Comparison of ENCODE assay signal across 7 mouse cellular contexts in genomic region chr7:44867010-44867702, GRCm38 (mm10). TPM values are rescaled to one million over a fixed set of nuclear protein-coding genes. Genes with fewer than 3 reads are reported as not detected.
DNase-seq lines count a peak whose midpoint lies in the region; ATAC-seq and TF ChIP-seq lines count a peak whose summit lies in the region.

No protein-coding gene starts in this region.

- H3K9ac ChIP-seq in forebrain, embryonic 14.5 days (ENCODE audit: low read length), result peak overlapping the region; percentile 100

- TF ChIP-seq CTCF in left cerebral cortex, adult 2 months (IDR thresholded peaks at IDR 0.05), result no peak
- TF ChIP-seq CTCF in olfactory bulb, adult 2 months (IDR thresholded peaks at IDR 0.05; ENCODE audit: insufficient read depth, low read depth, low read length), result no peak

- H3K27ac ChIP-seq in left cerebral cortex, adult 2 months, result peak overlapping the region; percentile 44; the same call in 1 of the 2 replicates
- H3K27ac ChIP-seq in forebrain, embryonic 14.5 days (ENCODE audit: low read depth, low read length), result no peak overlapping the region
- H3K27ac ChIP-seq in limb, embryonic 10.5 days, result no peak overlapping the region; the same call in 1 of the 2 replicates
- H3K27ac ChIP-seq in olfactory bulb, adult 2 months (ENCODE audit: insufficient read depth, low read depth, low read length), result no peak overlapping the region

- H3K36me3 ChIP-seq in forebrain, embryonic 14.5 days (ENCODE audit: control insufficient read depth, insufficient read depth, low read length), result peaks cover 50% of the 10 kb centered on the region
- H3K36me3 ChIP-seq in limb, embryonic 10.5 days, result peaks cover 60% of the 10 kb centered on the region

- H3K9me3 ChIP-seq in forebrain, embryonic 14.5 days (replicated peaks; ENCODE audit: control insufficient read depth, low read length), result no peaks in the 10 kb centered on the region
- no peaks in the 10 kb centered on the region for H3K9me3 ChIP-seq in limb, embryonic 10.5 days (replicated peaks)

- intact Hi-C loops in left cerebral cortex, adult 2 months (cut with DNase I), result no loop called here
- intact Hi-C loops in gastrocnemius, postnatal 14 days (cut with DNase I; ENCODE audit: low total_unique reads), result no loop called here
- intact Hi-C loops in left cerebral cortex, postnatal 25 days (cut with DNase I), result no loop called here

- no peak for DNase-seq in left cerebral cortex, adult 2 months (ENCODE audit: extremely low spot score in 1 of 2, low spot score in 2 of 2)
- no peak for DNase-seq in left cerebral cortex, adult 18-20 months (ENCODE audit: low spot score in 2 of 2)
- DNase-seq in forebrain, embryonic 14.5 days (ENCODE audit: low spot score), result no peak
- no peak for DNase-seq in limb, embryonic 10.5 days (ENCODE audit: low spot score)
- no peak for DNase-seq in gastrocnemius, postnatal 14 days
- DNase-seq in left cerebral cortex, postnatal 25 days (ENCODE audit: low spot score in 2 of 2), result no peak

- TF ChIP-seq POLR2A in olfactory bulb, adult 2 months (IDR thresholded peaks at IDR 0.05; ENCODE audit: insufficient read depth, low read depth, low read length), result no peak

- ATAC-seq in forebrain, embryonic 14.5 days, result no peak

- H3K4me1 ChIP-seq in forebrain, embryonic 14.5 days (ENCODE audit: control insufficient read depth, insufficient read depth, low read length), result peaks cover 33% of the 10 kb centered on the region
- peaks cover 42% of the 10 kb centered on the region for H3K4me1 ChIP-seq in limb, embryonic 10.5 days
- H3K4me1 ChIP-seq in olfactory bulb, adult 2 months (ENCODE audit: control insufficient read depth, insufficient read depth, low read length), result peaks cover 55% of the 10 kb centered on the region

- H3K4me2 ChIP-seq in forebrain, embryonic 14.5 days (ENCODE audit: low read length), result peak overlapping the region; percentile 98

- H3K27me3 ChIP-seq in forebrain, embryonic 14.5 days (replicated peaks; ENCODE audit: control insufficient read depth, insufficient read depth, low read length), result no peaks in the 10 kb centered on the region
- H3K27me3 ChIP-seq in limb, embryonic 10.5 days (ENCODE audit: low read depth, poor library complexity, severe bottlenecking), result no peaks in the 10 kb centered on the region

- peak overlapping the region; percentile 77 for H3K4me3 ChIP-seq in left cerebral cortex, adult 2 months
- H3K4me3 ChIP-seq in forebrain, embryonic 14.5 days (ENCODE audit: low read depth, low read length), result peak overlapping the region; percentile 98
- H3K4me3 ChIP-seq in limb, embryonic 10.5 days, result peak overlapping the region; percentile 98
- peak overlapping the region; percentile 83 for H3K4me3 ChIP-seq in olfactory bulb, adult 2 months (ENCODE audit: insufficient read depth, low read depth, low read length)

- WGBS in forebrain, embryonic 14.5 days, result 76% methylated on average over 19 of the region's 19 CpGs
- WGBS in limb, embryonic 10.5 days, result 80% methylated on average over 19 of the region's 19 CpGs
- 35% methylated on average over 19 of the region's 19 CpGs for WGBS in olfactory bulb, adult 2 months

RNA-seq across cellular contexts. Expression of gene Ptov1, which starts 2.4 kb away (rescaled TPM):
- total RNA-seq in left cerebral cortex, adult 2 months (2021), result 100 to 1,000 TPM; 273 to 290 TPM
- total RNA-seq in left cerebral cortex, adult 18-20 months (2021), result 100 to 1,000 TPM; 280 to 295 TPM
- 447 and 458 TPM in 2 replicates for polyA plus RNA-seq in forebrain, embryonic 14.5 days (2014; fragmentation: Nextera tagmentation; extraction: Ambion mirVana)
- 434 and 504 TPM in 2 replicates for polyA plus RNA-seq in limb, embryonic 10.5 days (2016; fragmentation: Nextera tagmentation; extraction: Ambion mirVana)
- not detected in 2 replicates for polyA plus RNA-seq in olfactory bulb, adult 2 months (2012; ENCODE audit: insufficient read depth, insufficient read length, low replicate concordance, missing spikeins)
- total RNA-seq in gastrocnemius, postnatal 14 days (2021), result 100 to 1,000 TPM; 161 to 167 TPM
- 100 to 1,000 TPM; 286 to 287 TPM for total RNA-seq in left cerebral cortex, postnatal 25 days (2021)

RNA-seq across cellular contexts. Expression of gene Pnkp, which starts 10.2 kb away (rescaled TPM):
- total RNA-seq in left cerebral cortex, adult 2 months (2021), result 10 to 100 TPM; 27.4 to 31.2 TPM
- total RNA-seq in left cerebral cortex, adult 18-20 months (2021), result 10 to 100 TPM; 27.1 to 27.7 TPM
- polyA plus RNA-seq in forebrain, embryonic 14.5 days (2014; fragmentation: Nextera tagmentation; extraction: Ambion mirVana), result 30.0 and 31.7 TPM in 2 replicates
- polyA plus RNA-seq in limb, embryonic 10.5 days (2016; fragmentation: Nextera tagmentation; extraction: Ambion mirVana), result 37.5 and 43.1 TPM in 2 replicates
- polyA plus RNA-seq in olfactory bulb, adult 2 months (2012; ENCODE audit: insufficient read depth, insufficient read length, low replicate concordance, missing spikeins), result not detected in 2 replicates
- total RNA-seq in gastrocnemius, postnatal 14 days (2021), result 10 to 100 TPM; 15.1 to 16.6 TPM
- total RNA-seq in left cerebral cortex, postnatal 25 days (2021), result 10 to 100 TPM; 26.4 to 27.3 TPM

RNA-seq across cellular contexts. Expression of gene Tbc1d17, which starts 18.3 kb away (rescaled TPM):
- 10 to 100 TPM; 64.4 to 67.5 TPM for total RNA-seq in left cerebral cortex, adult 2 months (2021)
- 10 to 100 TPM; 70.4 to 89.3 TPM for total RNA-seq in left cerebral cortex, adult 18-20 months (2021)
- 79.6 and 105 TPM in 2 replicates for polyA plus RNA-seq in forebrain, embryonic 14.5 days (2014; fragmentation: Nextera tagmentation; extraction: Ambion mirVana)
- polyA plus RNA-seq in limb, embryonic 10.5 days (2016; fragmentation: Nextera tagmentation; extraction: Ambion mirVana), result 71.4 and 75.2 TPM in 2 replicates
- not detected in 2 replicates for polyA plus RNA-seq in olfactory bulb, adult 2 months (2012; ENCODE audit: insufficient read depth, insufficient read length, low replicate concordance, missing spikeins)
- total RNA-seq in gastrocnemius, postnatal 14 days (2021), result 10 to 100 TPM; 28.2 to 38.9 TPM
- total RNA-seq in left cerebral cortex, postnatal 25 days (2021), result 10 to 100 TPM; 61.6 to 72.9 TPM

RNA-seq across cellular contexts. Expression of gene Akt1s1, which starts 18.4 kb away (rescaled TPM):
- 10 to 100 TPM; 69.7 to 77.0 TPM for total RNA-seq in left cerebral cortex, adult 2 months (2021)
- total RNA-seq in left cerebral cortex, adult 18-20 months (2021), result 10 to 100 TPM; 67.9 to 70.1 TPM
- 70.4 and 75.4 TPM in 2 replicates for polyA plus RNA-seq in forebrain, embryonic 14.5 days (2014; fragmentation: Nextera tagmentation; extraction: Ambion mirVana)
- polyA plus RNA-seq in limb, embryonic 10.5 days (2016; fragmentation: Nextera tagmentation; extraction: Ambion mirVana), result 96.4 and 99.6 TPM in 2 replicates
- not detected in 2 replicates for polyA plus RNA-seq in olfactory bulb, adult 2 months (2012; ENCODE audit: insufficient read depth, insufficient read length, low replicate concordance, missing spikeins)
- 10 to 100 TPM; 85.9 to 86.7 TPM for total RNA-seq in gastrocnemius, postnatal 14 days (2021)
- 10 to 100 TPM; 78.5 to 79.1 TPM for total RNA-seq in left cerebral cortex, postnatal 25 days (2021)

RNA-seq across cellular contexts. Expression of gene Med25, which starts 25.4 kb away (rescaled TPM):
- total RNA-seq in left cerebral cortex, adult 2 months (2021), result 10 to 100 TPM; 96.1 to 98.5 TPM
- 10 to 100 TPM; 85.9 to 94.9 TPM for total RNA-seq in left cerebral cortex, adult 18-20 months (2021)
- 75.4 and 94.0 TPM in 2 replicates for polyA plus RNA-seq in forebrain, embryonic 14.5 days (2014; fragmentation: Nextera tagmentation; extraction: Ambion mirVana)
- polyA plus RNA-seq in limb, embryonic 10.5 days (2016; fragmentation: Nextera tagmentation; extraction: Ambion mirVana), result 140 and 145 TPM in 2 replicates
- polyA plus RNA-seq in olfactory bulb, adult 2 months (2012; ENCODE audit: insufficient read depth, insufficient read length, low replicate concordance, missing spikeins), result not detected in 2 replicates
- 10 to 100 TPM; 48.0 to 49.7 TPM for total RNA-seq in gastrocnemius, postnatal 14 days (2021)
- 10 to 100 TPM; 88.8 to 89.5 TPM for total RNA-seq in left cerebral cortex, postnatal 25 days (2021)
